Mouse (Mus musculus): ENCODE measurements around the gene Stard10.

GRCm38 (mm10) chr7:101290401-101290800, 26.5 kb upstream of the Stard10 start:
- TF ChIP-seq CTCF (IDR thresholded peaks at IDR 0.05) (no peak), POLR2A (IDR thresholded peaks at IDR 0.05; ENCODE audit: insufficient read depth, low read depth, low read length) (no peak), EP300 (IDR thresholded peaks at IDR 0.05; ENCODE audit: insufficient read depth, low read depth, low read length) (no peak)
